Mouse (Mus musculus) 3T3-L1 (cell line): ENCODE data around the gene Herc2.

Experiments
- DNase-seq: peaks from one replicate; pipeline ENCODE4 v3.0.0-alpha.2; 2015; ENCODE audit warnings: low read depth, low spot score

The Herc2 gene

DNA sequence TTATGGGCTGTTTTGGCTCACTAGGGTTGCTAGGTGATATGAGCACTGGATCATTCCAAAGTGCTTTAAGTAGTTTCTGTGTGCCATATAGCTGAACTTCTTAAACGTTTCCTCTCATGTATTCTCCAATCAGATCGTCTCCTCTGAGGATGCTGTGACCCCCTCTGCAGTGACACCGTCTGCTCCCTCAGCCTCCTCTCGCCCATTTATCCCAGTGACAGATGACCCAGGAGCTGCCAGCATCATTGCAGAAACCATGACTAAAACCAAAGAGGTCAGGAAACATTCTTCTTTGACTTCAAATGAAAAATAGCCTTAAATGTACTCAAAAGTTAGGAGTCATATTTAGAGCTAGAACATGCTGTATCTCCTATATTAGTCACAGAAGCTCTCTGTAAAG, 141.7 kb downstream of the Herc2 start:
- DNase-seq: no peak

DNA sequence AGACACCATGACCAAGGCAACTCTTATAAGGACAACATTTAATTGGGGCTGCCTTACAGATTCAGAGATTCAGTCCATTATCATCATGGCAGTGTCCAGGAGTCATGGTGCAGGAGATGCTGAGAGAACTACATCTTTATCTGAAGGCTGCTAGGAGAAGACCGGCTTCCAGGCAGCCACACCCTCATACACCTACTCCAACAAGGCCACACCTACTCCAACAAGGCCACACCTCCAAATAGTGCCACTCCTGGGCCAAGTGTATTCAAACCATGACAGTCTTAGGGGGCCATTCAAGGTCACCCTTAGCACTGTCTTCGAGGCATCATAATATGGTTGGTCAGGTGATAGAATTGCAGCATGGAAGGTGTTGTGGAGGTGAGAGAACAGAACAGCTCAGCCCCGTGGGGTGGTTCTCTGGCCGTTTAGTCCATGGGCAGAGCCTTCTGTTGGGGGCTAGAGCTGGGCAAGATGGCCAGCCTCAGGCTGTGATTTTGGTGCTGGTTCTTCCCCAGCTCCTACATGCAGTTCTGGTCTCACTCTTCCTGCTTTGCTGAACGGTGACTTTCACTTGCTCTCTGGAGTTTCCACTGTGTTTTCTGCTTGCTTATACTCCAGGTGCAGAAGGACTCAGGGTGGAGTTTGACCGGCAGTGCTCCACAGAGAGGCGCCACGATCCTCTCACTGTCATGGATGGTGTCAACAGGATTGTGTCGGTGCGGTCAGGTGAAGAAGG, 151.7 kb downstream of the Herc2 start:
- DNase-seq: no peak

- DNase-seq: no peak
These were observed 152.8 kb downstream of the Herc2 start for GRCm38 (mm10) chr7:56202843-56203242.

DNA sequence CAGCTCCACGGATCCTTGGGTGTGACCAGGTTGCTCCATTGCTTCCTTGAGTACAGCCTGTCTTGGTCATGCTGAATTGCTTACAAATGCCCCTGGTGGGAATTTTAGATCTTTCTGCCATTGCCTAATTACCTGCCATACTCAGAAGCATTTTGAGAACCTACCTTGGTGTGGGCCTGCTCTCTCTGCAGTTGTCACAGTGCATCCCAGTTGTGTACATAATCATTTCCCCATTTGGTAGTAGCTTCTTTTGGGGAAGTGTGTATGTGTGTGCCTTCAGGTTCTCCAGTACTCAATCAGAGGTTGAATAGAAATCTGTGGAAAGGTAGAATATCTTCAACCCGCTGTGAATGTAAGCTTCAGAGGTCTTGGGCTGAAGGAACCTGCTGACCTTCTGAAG, 153.3 kb downstream of the Herc2 start:
- no peak for DNase-seq

DNA sequence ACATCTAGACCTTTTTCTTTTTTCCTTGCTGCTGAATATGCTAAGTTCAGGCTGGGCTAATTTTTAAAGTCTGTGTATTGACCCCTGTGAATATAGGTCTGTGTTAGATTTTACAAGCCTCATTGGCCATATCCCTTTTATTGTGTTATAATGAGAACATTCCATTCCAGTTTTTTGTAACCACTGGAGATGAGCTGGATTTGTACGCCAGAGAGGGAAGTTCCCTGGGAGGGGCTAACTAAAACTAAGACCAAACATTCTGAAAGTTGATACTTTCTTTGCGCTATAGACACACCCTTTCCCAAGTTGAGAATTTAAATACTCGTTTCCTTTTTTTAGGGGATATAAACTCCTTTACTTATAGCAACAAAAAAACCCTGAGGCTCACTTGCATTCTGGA, 154.9 kb downstream of the Herc2 start:
- no peak for DNase-seq

DNA sequence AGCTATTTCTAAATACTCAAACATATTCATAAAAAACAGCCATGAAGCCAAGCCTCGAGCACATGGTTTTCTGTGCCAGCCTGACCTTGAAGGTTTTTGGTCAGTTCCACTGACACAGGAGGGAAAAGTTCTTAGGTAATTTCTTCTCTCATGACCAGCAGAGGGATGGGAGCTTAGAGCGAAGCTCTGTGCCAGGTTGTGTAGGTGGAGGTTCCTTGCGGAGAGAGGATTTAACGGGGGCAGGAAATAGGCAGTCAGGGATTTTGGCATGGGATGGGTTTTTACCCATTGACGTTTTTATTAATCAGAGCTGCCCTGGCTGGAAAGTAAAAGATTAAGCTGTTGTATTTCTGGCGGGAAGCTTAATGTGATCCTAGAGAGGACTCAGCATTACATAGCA, 170.8 kb downstream of the Herc2 start:
- DNase-seq: no peak

GRCm38 (mm10) chr7:56235794-56236423, 185.9 kb downstream of the Herc2 start:
- DNase-seq: no peak

GRCm38 (mm10) chr7:56236617-56237016, 186.6 kb downstream of the Herc2 start:
- no peak for DNase-seq

- DNase-seq: peak; percentile 2
These were observed 189.5 kb downstream of the Herc2 start, which contains the start of gene Oca2 for GRCm38 (mm10) chr7:56239543-56239942. Oca2 (plus strand) TSS chr7:56239760.

GRCm38 (mm10) chr7:56254568-56254967, 204.6 kb downstream of the Herc2 start:
- no peak for DNase-seq

DNA sequence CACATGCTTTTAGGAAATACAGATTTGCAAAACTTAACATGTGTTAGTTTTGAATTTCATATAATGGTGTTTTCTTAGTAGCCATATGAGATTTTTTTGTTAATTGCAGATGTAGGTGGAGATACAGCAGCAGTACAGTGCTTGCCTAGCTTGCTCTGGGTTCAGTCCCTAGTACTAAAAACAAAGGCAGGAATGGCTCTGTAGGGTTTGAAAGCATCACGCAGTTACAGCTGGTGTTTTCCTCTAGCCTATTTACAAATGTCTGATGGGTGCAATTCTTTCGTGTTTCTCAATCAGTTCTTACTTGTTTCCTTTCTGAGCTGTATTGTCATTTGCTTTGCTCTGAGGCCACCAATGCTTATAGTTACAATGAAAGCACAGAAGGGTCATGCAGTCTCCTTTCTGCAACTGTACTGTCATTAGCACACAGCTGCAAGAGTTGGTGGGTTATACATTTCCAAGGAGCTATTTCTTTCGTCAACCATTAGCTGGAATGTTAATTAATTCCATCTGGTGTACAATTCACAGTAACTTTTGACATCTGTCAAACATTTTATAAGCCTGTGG, 208.0 kb downstream of the Herc2 start:
- no peak for DNase-seq

DNA sequence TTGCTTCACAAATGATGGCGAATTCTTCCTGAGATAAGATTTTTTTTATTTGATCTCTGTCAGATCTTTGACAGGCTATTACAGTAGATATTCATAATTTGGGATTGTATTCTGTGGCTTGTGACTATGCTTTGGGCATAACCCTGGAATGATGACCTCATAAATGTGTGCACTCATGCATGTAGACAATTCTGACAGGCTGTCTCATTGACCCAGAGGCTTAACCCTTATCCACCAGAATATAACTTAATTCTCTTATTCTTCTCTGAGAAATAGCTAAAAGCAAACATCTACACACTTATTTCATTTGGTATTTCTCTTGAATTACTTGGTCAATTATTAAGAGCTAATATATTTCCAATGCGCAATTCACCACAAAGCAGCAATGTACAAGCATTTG, 227.5 kb downstream of the Herc2 start:
- DNase-seq: no peak
